Mouse (Mus musculus) kidney, postnatal 14 days (tissue): ENCODE data around the gene Antxr2.

Experiments
- DNase-seq: peaks from one replicate; pipeline ENCODE4 v3.0.0; 2022; ENCODE audit warnings: mixed read lengths

Gene Antxr2

GRCm38 (mm10) chr5:98030902-98031641, at the start of gene Antxr2:
Gene Antxr2 (minus strand): TSS chr5:98031043.
- peak; percentile 77 for DNase-seq

DNA sequence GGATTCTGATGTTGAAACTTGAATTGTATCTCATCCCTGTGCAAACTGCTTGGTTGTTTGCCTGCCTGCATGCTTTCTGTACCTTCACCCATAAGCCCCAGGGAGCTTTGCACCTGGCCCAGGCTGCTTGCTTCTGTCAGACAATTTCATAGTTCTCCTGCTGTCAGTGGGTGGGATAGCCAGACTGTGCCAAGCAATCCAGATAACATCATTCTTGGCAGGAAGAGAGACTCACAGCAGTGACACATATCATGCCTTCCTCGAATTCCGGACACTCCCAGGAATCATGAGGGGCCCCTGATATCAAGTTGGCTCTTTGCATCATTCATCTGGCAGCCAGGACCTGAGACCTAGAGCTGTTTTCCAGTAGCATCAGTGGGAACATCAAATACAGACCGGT, 45.8 kb upstream of the Antxr2 start:
- DNase-seq, result no peak

GRCm38 (mm10) chr5:98069191-98069590, 38.3 kb upstream of the Antxr2 start:
- no peak for DNase-seq

- DNase-seq, result no peak
Measured at GRCm38 (mm10) chr5:98055275-98055674, 24.4 kb upstream of the Antxr2 start.

GRCm38 (mm10) chr5:98054834-98055233, 24.0 kb upstream of the Antxr2 start:
- no peak for DNase-seq

DNA sequence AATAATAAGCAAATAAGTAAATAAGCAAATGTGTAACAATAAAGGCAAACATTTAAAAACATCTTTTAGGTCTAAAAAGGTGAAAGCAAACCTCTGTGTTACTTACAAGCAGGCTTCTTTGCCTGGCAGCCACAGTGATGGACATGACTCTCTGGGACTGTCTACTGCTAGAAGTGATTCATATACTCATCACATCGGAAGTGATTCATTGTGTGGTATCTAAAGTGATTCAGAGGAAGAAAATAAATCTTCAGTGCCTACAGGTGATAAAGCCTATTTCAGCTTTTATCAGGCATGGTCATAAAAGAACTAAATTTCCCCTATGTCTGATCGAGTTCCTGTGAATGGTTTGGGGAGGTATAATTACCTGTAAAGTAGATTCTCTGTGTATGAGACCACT, 4.1 kb upstream of the Antxr2 start:
- no peak for DNase-seq

GRCm38 (mm10) chr5:98034207-98034606, 3.4 kb upstream of the Antxr2 start:
- DNase-seq, result no peak

GRCm38 (mm10) chr5:98032803-98033420, 2.1 kb upstream of the Antxr2 start:
- DNase-seq, result no peak

DNA sequence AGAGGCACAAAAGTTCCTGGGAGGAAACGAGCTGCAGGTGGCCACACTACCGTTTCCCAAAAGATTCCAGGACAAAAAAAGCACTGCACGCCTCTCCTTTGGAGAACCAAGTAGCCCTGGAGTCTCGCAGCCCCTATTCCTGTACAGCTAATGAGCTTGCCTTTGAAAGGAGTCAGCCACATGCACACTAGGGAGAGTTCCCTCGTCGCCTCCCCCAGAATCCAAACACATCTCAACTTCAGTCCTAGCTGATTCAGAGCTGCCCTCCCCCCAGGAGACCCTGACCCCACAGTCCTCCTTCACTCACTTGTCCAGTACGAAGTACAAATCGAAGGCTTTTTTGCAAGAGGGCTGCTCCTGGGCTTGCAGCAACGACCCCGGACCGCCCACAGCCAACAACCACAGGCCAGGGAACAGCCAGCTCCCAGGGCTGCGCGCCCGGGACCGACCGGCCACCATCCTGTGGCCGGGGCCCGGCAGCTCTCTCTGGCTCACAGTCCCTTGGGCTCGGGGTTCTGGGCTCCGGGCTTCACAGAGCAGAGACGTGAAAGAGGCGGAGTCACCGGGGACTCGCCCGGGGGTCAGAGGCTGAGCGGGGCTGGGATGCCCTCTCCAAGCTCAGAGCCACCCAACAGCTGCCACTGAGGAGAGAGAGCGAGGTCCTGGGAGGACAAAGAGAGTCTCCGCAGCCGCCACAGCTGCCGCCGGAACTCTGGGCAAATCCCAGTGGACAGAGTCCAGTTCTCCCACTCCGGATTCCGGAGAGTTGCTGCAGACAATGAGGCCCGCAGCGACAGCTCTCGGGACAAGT, 547 bp downstream of the Antxr2 start:
- peak; percentile 69 for DNase-seq

- no peak for DNase-seq
Measured at GRCm38 (mm10) chr5:98027688-98028389, 3.0 kb downstream of the Antxr2 start.

DNA sequence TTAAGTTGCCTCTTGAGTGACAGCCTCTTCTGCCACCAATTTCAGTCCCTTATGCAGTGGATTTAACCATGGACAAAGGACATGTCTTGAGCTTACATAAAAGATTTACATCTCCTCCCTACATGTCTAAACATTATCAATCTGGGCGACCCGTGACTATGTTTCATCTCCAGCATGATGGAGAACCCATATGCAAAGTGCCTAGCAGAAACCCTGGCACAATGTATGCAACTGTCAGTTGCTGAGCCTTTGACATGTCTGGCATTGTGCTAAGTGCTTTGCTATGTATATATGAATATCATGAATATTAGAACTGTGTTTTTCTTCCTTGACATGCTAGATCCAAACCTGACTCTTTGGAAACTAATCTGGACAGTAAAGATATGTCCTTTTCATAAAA, 4.9 kb downstream of the Antxr2 start:
- no peak for DNase-seq

DNA sequence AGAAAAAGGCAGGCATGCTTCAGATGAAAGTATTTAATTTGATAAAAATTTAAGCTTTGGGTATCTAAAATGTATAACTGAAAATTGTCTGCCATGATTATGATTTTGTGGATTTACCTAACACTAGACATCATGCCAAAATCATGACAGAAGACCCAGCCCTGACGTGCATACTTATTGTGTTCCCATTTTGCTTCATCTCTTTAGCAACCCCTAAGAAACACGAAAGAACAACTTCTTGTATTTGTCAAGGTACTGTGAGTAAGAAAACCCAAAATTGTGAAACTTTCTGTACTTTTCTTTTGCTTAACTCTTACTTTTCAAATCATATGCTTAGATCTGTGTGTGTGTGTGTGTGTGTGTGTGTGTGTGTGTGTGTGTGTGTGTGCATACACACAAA, 6.3 kb downstream of the Antxr2 start:
- DNase-seq, result no peak

- DNase-seq, result no peak
Measured at GRCm38 (mm10) chr5:98021518-98021917, 9.3 kb downstream of the Antxr2 start.

DNA sequence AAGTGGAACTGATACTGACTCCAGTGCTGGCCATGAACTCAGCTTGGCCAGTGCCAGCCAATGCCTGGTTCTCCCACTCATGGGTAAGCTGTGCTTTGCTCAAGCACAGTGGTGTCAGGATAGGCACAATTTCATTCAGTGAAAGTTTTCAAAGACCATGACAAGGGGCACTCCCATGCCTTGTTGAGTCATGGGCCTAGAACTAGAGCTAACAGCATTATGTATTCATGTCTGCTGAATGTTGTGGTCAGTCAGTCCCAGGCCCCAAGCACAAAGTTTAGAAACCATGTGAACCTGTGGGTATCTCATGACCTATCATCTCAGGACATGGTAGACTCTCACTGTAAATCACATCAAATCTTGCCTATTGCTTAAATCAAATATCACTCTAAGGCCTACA, 10.2 kb downstream of the Antxr2 start:
- no peak for DNase-seq

DNA sequence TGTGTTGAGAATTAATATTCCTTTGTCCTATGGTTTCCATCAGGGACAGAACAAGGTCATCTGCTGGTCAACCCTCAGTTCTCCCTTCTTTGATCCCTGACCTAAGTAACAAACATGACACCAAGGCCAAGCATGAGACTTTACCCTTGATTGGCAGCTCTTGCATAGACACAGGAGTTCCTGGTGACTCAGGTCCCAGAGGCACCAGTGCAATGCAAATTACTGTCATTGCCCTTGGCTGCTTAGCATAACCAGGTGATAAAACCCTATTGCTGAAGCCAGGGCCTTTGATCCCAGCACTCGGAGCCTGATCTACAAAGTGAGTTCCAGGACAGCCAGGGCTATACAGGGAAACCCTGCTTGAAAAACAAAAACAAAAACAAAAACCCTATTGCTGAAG, 11.4 kb downstream of the Antxr2 start:
- no peak for DNase-seq

GRCm38 (mm10) chr5:98018162-98018561, 12.7 kb downstream of the Antxr2 start:
- no peak for DNase-seq

DNA sequence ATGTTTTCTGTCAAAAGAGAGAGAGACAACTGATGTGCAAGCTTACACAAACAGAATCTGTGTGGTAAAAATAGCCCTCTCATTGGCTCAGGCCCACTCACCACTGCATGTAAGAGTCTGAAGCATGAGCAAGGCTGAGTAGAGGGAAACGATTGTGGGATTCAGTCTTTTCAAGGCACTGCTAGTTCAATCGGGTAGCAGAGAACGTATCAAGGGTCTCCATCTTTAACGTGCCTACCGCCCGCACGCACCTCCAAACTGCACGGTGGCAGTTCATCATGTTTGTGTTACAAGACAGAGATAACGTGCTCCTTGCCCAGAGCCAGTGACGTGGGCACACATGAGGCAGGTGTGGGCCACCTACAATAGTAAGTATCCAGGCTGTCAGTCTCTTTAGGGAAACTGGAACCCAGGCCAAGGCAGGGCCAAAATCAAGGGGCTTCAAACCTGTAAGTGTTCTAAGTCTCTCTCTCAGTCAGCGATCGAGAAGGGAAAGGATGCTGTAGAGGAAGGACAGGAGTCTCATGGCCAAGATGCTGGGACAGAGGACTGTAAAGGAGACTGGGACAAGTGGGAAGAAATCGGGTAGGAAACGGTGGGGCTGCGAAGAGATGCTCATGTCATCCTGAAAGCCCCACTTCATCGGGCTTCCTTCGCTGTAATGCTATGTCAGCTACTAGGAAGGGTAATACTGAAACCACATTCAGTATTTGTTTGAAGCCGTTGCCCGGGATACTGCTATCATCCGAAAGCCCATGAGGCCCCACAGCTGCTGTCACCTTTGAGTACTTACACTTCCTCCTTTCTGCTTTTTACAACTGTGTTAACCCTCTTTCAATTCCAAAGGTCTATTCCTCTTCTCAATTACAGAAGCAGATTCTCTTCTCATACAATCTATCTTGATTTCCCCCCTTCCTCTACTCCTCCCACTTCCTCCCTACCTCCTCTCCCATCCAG, 14.3 kb downstream of the Antxr2 start:
- peak; percentile 5 for DNase-seq

GRCm38 (mm10) chr5:98005751-98006150, 25.1 kb downstream of the Antxr2 start:
- DNase-seq, result no peak

GRCm38 (mm10) chr5:97999261-97999824, 31.5 kb downstream of the Antxr2 start:
- no peak for DNase-seq

DNA sequence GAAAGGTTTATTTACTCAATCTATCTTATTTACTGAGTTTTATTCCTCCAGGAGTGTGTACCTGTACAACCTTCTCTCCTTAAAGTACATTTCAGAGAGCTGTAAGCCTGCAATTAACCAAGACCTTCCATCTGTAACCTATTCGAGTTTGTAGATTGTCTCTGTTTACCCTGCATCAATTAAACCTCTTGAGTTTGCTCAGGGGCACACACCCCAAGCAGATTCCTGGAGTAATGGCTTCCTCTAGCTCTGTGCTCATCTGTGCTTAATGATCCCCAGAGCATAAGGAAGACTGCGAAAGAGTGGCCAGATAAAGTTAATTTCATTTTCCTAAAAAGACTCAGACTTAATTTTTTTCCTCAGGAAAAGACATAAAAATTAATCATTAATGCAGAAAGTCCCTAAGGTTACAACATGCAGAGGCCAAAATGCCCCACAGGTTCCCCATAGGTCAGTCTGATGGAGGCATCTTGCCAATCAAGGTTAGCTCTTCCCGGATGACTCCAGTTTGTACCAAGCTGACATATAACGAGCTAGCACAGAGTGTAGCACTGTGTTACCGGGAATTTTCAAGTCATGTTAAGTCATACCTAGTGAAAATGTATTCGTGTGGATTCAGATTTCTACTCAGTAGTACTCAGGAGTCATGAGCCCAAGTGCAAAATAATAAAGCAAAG, 34.2 kb downstream of the Antxr2 start:
- peak; percentile 6 for DNase-seq

DNA sequence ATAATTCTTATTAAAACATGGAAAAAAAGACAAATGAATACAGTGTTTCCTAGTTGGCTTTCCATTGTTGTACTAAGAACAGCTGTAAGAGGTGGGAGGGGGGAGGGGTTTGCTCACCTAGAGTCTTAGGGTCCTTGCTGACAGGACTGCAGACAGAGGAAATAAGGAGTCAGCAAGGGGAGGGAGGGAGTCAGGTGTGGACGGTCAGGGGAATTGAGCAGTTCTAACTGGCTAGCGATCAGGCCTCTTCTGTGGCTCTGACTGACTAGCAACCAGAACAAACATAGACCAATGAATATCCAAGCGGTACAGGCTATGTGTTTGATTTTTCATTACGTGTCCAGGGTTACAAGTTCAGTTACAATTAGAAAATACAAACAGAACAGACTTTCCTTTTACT, 35.0 kb downstream of the Antxr2 start:
- no peak for DNase-seq
